Mouse (Mus musculus) C2C12 (cell line): ENCODE results near the gene Med12l. TPM values are rescaled to one million over a fixed set of nuclear protein-coding genes. Genes with fewer than 3 reads are reported as not detected.

Experiments used
- H3K27me3 ChIP-seq: one replicate; pipeline ENCODE4 v1.6.1; 2011; ENCODE audit not compliant: control insufficient read depth, insufficient read depth, insufficient read length
- H3K36me3 ChIP-seq: one replicate; pipeline ENCODE4 v1.6.1; 2011; ENCODE audit not compliant: control insufficient read depth, insufficient read depth
- H3K4me3 ChIP-seq: one replicate; pipeline ENCODE4 v1.5.1; 2011; ENCODE audit warnings: mild to moderate bottlenecking, control low read depth; ENCODE audit not compliant: poor library complexity, insufficient read depth, severe bottlenecking
- H3K79me2 ChIP-seq: one replicate; pipeline ENCODE4 v1.6.1; 2011; ENCODE audit not compliant: control insufficient read depth, insufficient read depth
- H3K79me3 ChIP-seq: one replicate; pipeline ENCODE4 v1.6.1; 2011; ENCODE audit warnings: low read depth, control low read depth
- H3ac ChIP-seq: one replicate; pipeline ENCODE3; 2011; ENCODE audit warnings: low read depth; ENCODE audit not compliant: control insufficient read depth, insufficient read length
- CEBPB ChIP-seq: IDR thresholded peaks from one replicate; pipeline ENCODE4 v1.6.1; 2011; ENCODE audit warnings: low read depth, mild to moderate bottlenecking, control low read depth, moderate library complexity
- CTCF ChIP-seq: IDR thresholded peaks from one replicate; pipeline ENCODE4 v1.5.1; 2011; ENCODE audit not compliant: control insufficient read depth, insufficient read depth, insufficient read length
- FOSL1 ChIP-seq: IDR thresholded peaks from one replicate; pipeline ENCODE4 v1.8.0; 2011; ENCODE audit warnings: mild to moderate bottlenecking, low read length; ENCODE audit not compliant: poor library complexity, insufficient read depth, severe bottlenecking
- MAX ChIP-seq: IDR thresholded peaks from one replicate; pipeline ENCODE4 v1.6.1; 2011; ENCODE audit warnings: mild to moderate bottlenecking, control low read depth
- MYOD1 ChIP-seq: IDR thresholded peaks from one replicate; pipeline ENCODE4 v1.6.1; 2011; ENCODE audit warnings: low read depth; ENCODE audit not compliant: control insufficient read depth, insufficient read length
- MYOG ChIP-seq: IDR thresholded peaks from one replicate; pipeline ENCODE4 v1.6.1; 2011; ENCODE audit not compliant: control insufficient read depth, insufficient read length; ENCODE audit errors: extremely low read depth
- USF1 ChIP-seq: IDR thresholded peaks from one replicate; pipeline ENCODE4 v1.6.1; 2011; ENCODE audit warnings: low read depth, mild to moderate bottlenecking, control low read depth, moderate library complexity
- polyA plus RNA-seq: library from polyadenylated mRNA; unstranded; fragments of >200 nt; fragmentation: generic; extraction: Trizol; gene quantifications from one replicate; pipeline ENCODE4 v1.2.1, GENCODE M21; 2012; ENCODE audit warnings: missing spikeins

Gene Med12l
- polyA plus RNA-seq, 1 experiment: not detected

GRCm38 (mm10) chr3:59077278-59077677 is 71.7 kb downstream of the Med12l start:
- no peaks in the 10 kb centered on the region for H3K36me3 ChIP-seq
- H3K79me2 ChIP-seq: no peaks in the 10 kb centered on the region
- H3ac ChIP-seq: no peak overlapping the region
- H3K27me3 ChIP-seq: peaks cover 6% of the 10 kb centered on the region
- no peaks in the 10 kb centered on the region for H3K79me3 ChIP-seq
- H3K4me3 ChIP-seq: no peak overlapping the region
- TF ChIP-seq MYOG: no peak

DNA sequence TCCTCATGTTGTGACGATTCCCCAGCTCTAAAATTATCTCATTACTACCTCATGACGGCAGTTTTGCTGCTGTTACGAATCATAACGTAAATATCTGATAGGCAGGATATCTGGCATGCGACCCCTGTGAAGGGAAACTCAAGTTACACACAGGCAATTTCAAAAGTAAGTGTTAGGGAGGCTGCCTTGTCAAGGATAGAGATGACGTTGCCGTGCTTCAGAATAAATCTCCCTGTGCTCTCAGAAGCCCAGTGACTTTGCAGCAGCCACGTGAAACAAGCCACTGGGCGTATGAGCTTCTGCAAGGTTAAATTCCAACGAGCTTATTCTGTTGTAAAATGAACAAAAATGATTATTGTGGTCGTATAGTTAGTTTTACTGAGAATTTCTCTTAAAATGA is 73.0 kb downstream of the Med12l start:
- Histone ChIP-seq H3K27me3 (peaks cover 6% of the 10 kb centered on the region), H3K4me3 (no peak overlapping the region), H3K79me2 (no peaks in the 10 kb centered on the region), H3K36me3 (no peaks in the 10 kb centered on the region), H3K79me3 (no peaks in the 10 kb centered on the region), H3ac (no peak overlapping the region)
- no peak for TF ChIP-seq FOSL1

GRCm38 (mm10) chr3:59079327-59079726 is 73.7 kb downstream of the Med12l start:
- no peaks in the 10 kb centered on the region for H3K79me2 ChIP-seq
- H3K27me3 ChIP-seq: peaks cover 6% of the 10 kb centered on the region
- H3K79me3 ChIP-seq: no peaks in the 10 kb centered on the region
- H3K4me3 ChIP-seq: no peak overlapping the region
- no peaks in the 10 kb centered on the region for H3K36me3 ChIP-seq
- no peak for TF ChIP-seq MYOG
- H3ac ChIP-seq: no peak overlapping the region

DNA sequence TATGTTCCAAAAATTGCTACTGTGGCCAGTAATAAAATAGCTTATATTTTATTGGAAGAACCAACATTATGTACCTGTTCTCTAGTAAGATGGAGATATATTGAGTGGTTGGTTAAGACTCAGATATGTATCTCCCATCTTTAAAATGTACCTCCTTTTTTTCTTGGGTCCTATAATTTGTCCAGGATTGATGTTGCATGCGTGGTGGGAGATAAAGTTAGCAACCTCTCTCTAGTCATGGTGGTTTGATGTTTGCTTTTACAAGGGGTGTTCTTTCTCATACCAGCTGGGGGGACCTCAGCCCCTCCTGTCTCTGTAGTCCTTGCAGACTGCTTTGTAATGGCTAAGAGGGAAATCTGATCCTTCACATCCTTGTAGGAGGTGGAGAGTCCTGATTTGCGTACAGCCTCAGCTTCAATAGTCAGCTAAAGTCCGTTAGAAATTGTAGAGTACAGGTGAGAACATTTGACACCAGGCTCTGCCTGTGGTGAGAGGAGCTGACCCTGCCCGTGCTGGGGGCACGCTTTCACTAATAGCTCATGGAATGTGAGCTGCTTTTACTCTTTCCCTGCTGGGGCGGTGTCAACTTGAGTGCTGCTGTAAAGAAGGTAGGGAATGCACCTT is 74.8 kb downstream of the Med12l start:
- Histone ChIP-seq H3K79me3 (no peaks in the 10 kb centered on the region), H3K36me3 (no peaks in the 10 kb centered on the region), H3K4me3 (no peak overlapping the region), H3K27me3 (peaks cover 6% of the 10 kb centered on the region), H3ac (no peak overlapping the region), H3K79me2 (no peaks in the 10 kb centered on the region)
- TF ChIP-seq CTCF: no peak
- TF ChIP-seq CEBPB: no peak
- no peak for TF ChIP-seq FOSL1
- TF ChIP-seq USF1: no peak
- TF ChIP-seq MYOG: no peak
- TF ChIP-seq MYOD1: no peak
- TF ChIP-seq MAX: no peak

GRCm38 (mm10) chr3:59080919-59081318 is 75.3 kb downstream of the Med12l start:
- Histone ChIP-seq H3ac (no peak overlapping the region), H3K4me3 (no peak overlapping the region), H3K27me3 (peaks cover 6% of the 10 kb centered on the region), H3K79me3 (no peaks in the 10 kb centered on the region), H3K36me3 (no peaks in the 10 kb centered on the region), H3K79me2 (no peaks in the 10 kb centered on the region)
- TF ChIP-seq CTCF (no peak), FOSL1 (no peak), MYOG (no peak), MAX (no peak), USF1 (no peak), CEBPB (no peak), MYOD1 (no peak)

DNA sequence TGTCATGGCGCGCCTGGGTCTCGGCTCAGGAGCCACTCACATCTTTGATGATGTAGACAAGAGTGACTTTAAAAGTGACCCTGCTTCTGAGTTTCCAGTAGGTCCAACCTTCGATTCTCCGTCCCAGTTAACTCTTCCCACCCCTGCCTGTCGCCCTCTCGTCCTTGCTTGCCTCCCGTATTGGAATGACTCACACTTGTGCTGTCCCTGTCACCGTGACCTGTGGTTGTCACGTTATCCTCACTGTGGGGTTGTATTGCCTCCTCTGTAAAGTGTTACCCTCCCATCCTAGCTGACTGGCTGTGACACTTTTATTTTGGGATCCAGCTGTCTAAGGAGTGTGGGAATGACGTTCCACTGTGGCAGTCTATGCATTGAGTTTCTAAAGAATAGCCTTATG is 87.1 kb downstream of the Med12l start:
- Histone ChIP-seq H3K79me3 (no peaks in the 10 kb centered on the region), H3K27me3 (no peaks in the 10 kb centered on the region), H3K79me2 (no peaks in the 10 kb centered on the region), H3K4me3 (no peak overlapping the region), H3K36me3 (no peaks in the 10 kb centered on the region), H3ac (no peak overlapping the region)
- no peak for TF ChIP-seq MYOD1
- no peak for TF ChIP-seq FOSL1
- no peak for TF ChIP-seq USF1
- no peak for TF ChIP-seq CTCF
- TF ChIP-seq MAX: no peak
- TF ChIP-seq MYOG: no peak
- no peak for TF ChIP-seq CEBPB
